Mouse (Mus musculus) liver, postnatal 0 days (tissue): ENCODE measurements around the gene Naa50. TPM values are rescaled to one million over a fixed set of nuclear protein-coding genes. Genes with fewer than 3 reads are reported as not detected.

Experiments used
- ATAC-seq: fragments of 200-750 bp; cut with Nextera tagmentation; 2 replicates; pipeline ENCODE4 v1.8.0; 2017; ENCODE audit warnings: mild to moderate bottlenecking, moderate library complexity
- DNase-seq: peaks from one replicate; pipeline ENCODE4 v3.0.0-alpha.2; 2016
- H3K27ac ChIP-seq: fragments of 300-500 bp; sonication (generic); 2 replicates; pipeline ENCODE4 v1.5.1; 2014; ENCODE audit warnings: antibody characterized with exemption, moderate library complexity, mild to moderate bottlenecking, low read depth
- H3K27me3 ChIP-seq: fragments of 300-500 bp; sonication (generic); 2 replicates; pipeline ENCODE4 v1.6.1; 2014; ENCODE audit warnings: low read length, control low read depth, mixed read lengths; ENCODE audit not compliant: insufficient read depth
- H3K36me3 ChIP-seq: fragments of 300-500 bp; sonication (generic); replicated peaks from 2 replicates; pipeline ENCODE4 v1.6.1; 2014; ENCODE audit warnings: mild to moderate bottlenecking, control low read depth, low read length, moderate library complexity, mixed read lengths; ENCODE audit not compliant: insufficient read depth
- H3K4me1 ChIP-seq: fragments of 300-500 bp; sonication (generic); 2 replicates; pipeline ENCODE4 v1.6.1; 2014; ENCODE audit warnings: antibody characterized with exemption, mild to moderate bottlenecking, control low read depth; ENCODE audit not compliant: insufficient read depth
- H3K4me2 ChIP-seq: fragments of 300-500 bp; sonication (generic); 2 replicates; pipeline ENCODE4 v1.6.1; 2014; ENCODE audit warnings: low read depth, mild to moderate bottlenecking, low read length, moderate library complexity, mixed read lengths
- H3K4me3 ChIP-seq: fragments of 300-500 bp; sonication (generic); 2 replicates; pipeline ENCODE4 v1.5.1; 2014; ENCODE audit warnings: low read depth, low read length
- H3K9ac ChIP-seq: fragments of 300-500 bp; sonication (generic); replicated peaks from 2 replicates; pipeline ENCODE4 v1.6.1; 2014; ENCODE audit warnings: mild to moderate bottlenecking, moderate library complexity
- H3K9me3 ChIP-seq: fragments of 300-500 bp; sonication (generic); 2 replicates; pipeline ENCODE4 v1.6.1; 2016; ENCODE audit warnings: mild to moderate bottlenecking, control low read depth, low read length, mixed read lengths
- CTCF ChIP-seq: sonication (generic); IDR thresholded peaks from 2 replicates; pipeline ENCODE4 v1.5.1; 2016; ENCODE audit warnings: antibody characterized with exemption, low read depth
- EP300 ChIP-seq: IDR thresholded peaks from 2 replicates; pipeline ENCODE4 v1.6.1; 2016; ENCODE audit warnings: antibody characterized with exemption, low read depth, mild to moderate bottlenecking
- WGBS: fragments of 180-500 bp; shearing (Covaris S2); extraction: QIAGEN DNeasy Blood & Tissue Kit; methylation state at CpG from one replicate; pipeline ENCODE4 v1.1.7; 2014; ENCODE audit not compliant: insufficient replicate concordance; 5-methylcytosine and 5-hydroxymethylcytosine counted together
- polyA plus RNA-seq: library from polyadenylated mRNA; unstranded; fragments of >200 nt; fragmentation: Nextera tagmentation; extraction: Ambion mirVana; gene quantifications from 2 replicates; pipeline ENCODE4 v1.2.1, GENCODE M21; 2015

The Naa50 gene
- polyA plus RNA-seq, 1 experiment from 2014 or later: 46.5 TPM

GRCm38 (mm10) chr16:44173966-44174530 is 34.4 kb downstream of the Naa50 start:
- Histone ChIP-seq H3K4me3 (peak overlapping the region; percentile 89), H3K9me3 (no peaks in the 10 kb centered on the region), H3K4me2 (peak overlapping the region; percentile 88), H3K9ac (peak overlapping the region; percentile 91), H3K36me3 (0 out of 2 replicates have a peak, but pooled peaks cover 3% of the 10 kb centered on the region), H3K4me1 (peaks cover 32% of the 10 kb centered on the region), H3K27ac (peak overlapping the region; percentile 98), H3K27me3 (no peaks in the 10 kb centered on the region)
- no peak for ATAC-seq
- DNase-seq: no peak
- 7% methylated on average over 7 of the region's 7 CpGs for WGBS
- TF ChIP-seq CTCF: no peak
- 0 out of 2 replicates have a peak, but pooled peaks have one; percentile 11 for TF ChIP-seq EP300

- Histone ChIP-seq H3K4me1 (peaks cover 32% of the 10 kb centered on the region), H3K9ac (peak overlapping the region; percentile 13; the same call in 1 of the 2 replicates), H3K4me2 (peak overlapping the region; percentile 88), H3K27me3 (no peaks in the 10 kb centered on the region), H3K36me3 (0 out of 2 replicates have a peak, but pooled peaks cover 3% of the 10 kb centered on the region), H3K27ac (peak overlapping the region; percentile 98), H3K4me3 (0 out of 2 replicates have a peak overlapping the region, but pooled peaks have one; percentile 1), H3K9me3 (no peaks in the 10 kb centered on the region)
- WGBS: 33% methylated on average over 1 of the region's 1 CpGs
- DNase-seq (no peak), ATAC-seq (no peak)
- TF ChIP-seq EP300 (no peak), CTCF (no peak)
Measured at GRCm38 (mm10) chr16:44175001-44175400, 35.4 kb downstream of the Naa50 start.

GRCm38 (mm10) chr16:44176511-44176910 is 36.9 kb downstream of the Naa50 start:
- TF ChIP-seq EP300: no peak
- no peak for TF ChIP-seq CTCF
- Histone ChIP-seq H3K4me1 (peaks cover 32% of the 10 kb centered on the region), H3K4me2 (no peak overlapping the region), H3K36me3 (peaks cover 6% of the 10 kb centered on the region; the same call in 1 of the 2 replicates), H3K4me3 (no peak overlapping the region), H3K9ac (no peak overlapping the region), H3K9me3 (no peaks in the 10 kb centered on the region), H3K27me3 (no peaks in the 10 kb centered on the region), H3K27ac (no peak overlapping the region)
- WGBS: 59% methylated on average over 2 of the region's 2 CpGs
- DNase-seq (no peak), ATAC-seq (no peak)

- no peak overlapping the region for H3K4me3 ChIP-seq
- peaks cover 32% of the 10 kb centered on the region for H3K4me1 ChIP-seq
- H3K27me3 ChIP-seq: no peaks in the 10 kb centered on the region
- H3K27ac ChIP-seq: no peak overlapping the region
- H3K9me3 ChIP-seq: no peaks in the 10 kb centered on the region
- peaks cover 10% of the 10 kb centered on the region; the same call in 1 of the 2 replicates for H3K36me3 ChIP-seq
- no peak for DNase-seq
- no peak overlapping the region for H3K9ac ChIP-seq
- H3K4me2 ChIP-seq: no peak overlapping the region
- no peak for TF ChIP-seq CTCF
- TF ChIP-seq EP300: no peak
- ATAC-seq: no peak
- 61% methylated on average over 1 of the region's 1 CpGs for WGBS
Measured at GRCm38 (mm10) chr16:44178555-44178954, 38.9 kb downstream of the Naa50 start.

- 88% methylated on average over 1 of the region's 1 CpGs for WGBS
- 0 out of 2 replicates have a peak, but pooled peaks cover 5% of the 10 kb centered on the region for H3K4me1 ChIP-seq
- ATAC-seq: no peak
Measured at GRCm38 (mm10) chr16:44182597-44182996, 43.0 kb downstream of the Naa50 start.

GRCm38 (mm10) chr16:44184769-44185168 is 45.1 kb downstream of the Naa50 start:
- WGBS: 80% methylated on average over 3 of the region's 3 CpGs
- no peak for DNase-seq

More at GRCm38 (mm10) chr16:44182597-44182996, 43.0 kb downstream of the Naa50 start:
- no peak for DNase-seq
- TF ChIP-seq EP300 (no peak), CTCF (no peak)
- Histone ChIP-seq H3K9ac (no peak overlapping the region), H3K9me3 (no peaks in the 10 kb centered on the region), H3K27ac (no peak overlapping the region), H3K36me3 (peaks cover 10% of the 10 kb centered on the region; the same call in 1 of the 2 replicates), H3K27me3 (no peaks in the 10 kb centered on the region), H3K4me2 (no peak overlapping the region), H3K4me3 (no peak overlapping the region)

More at GRCm38 (mm10) chr16:44184769-44185168, 45.1 kb downstream of the Naa50 start:
- H3K27ac ChIP-seq: no peak overlapping the region
- TF ChIP-seq EP300 (no peak), CTCF (no peak)
- H3K9me3 ChIP-seq: peaks cover 2% of the 10 kb centered on the region; the same call in 1 of the 2 replicates
- no peak overlapping the region for H3K4me2 ChIP-seq
- H3K4me3 ChIP-seq: no peak overlapping the region
- no peaks in the 10 kb centered on the region for H3K27me3 ChIP-seq
- H3K9ac ChIP-seq: no peak overlapping the region
- ATAC-seq: no peak
- peaks cover 10% of the 10 kb centered on the region; the same call in 1 of the 2 replicates for H3K36me3 ChIP-seq
- no peaks in the 10 kb centered on the region for H3K4me1 ChIP-seq
